Mouse (Mus musculus) kidney, adult 2 months (tissue): ENCODE measurements around the gene Lrrk1.

Experiments
- CTCF ChIP-seq: fragments of 200-500 bp; conservative IDR thresholded peaks from 2 replicates; pipeline ENCODE4 v1.5.1; 2011; ENCODE audit warnings: low read depth, mild to moderate bottlenecking, control low read depth, low read length, moderate library complexity, mixed read lengths; ENCODE audit not compliant: insufficient read depth, insufficient read length
- POLR2A ChIP-seq: fragments of 200-500 bp; IDR thresholded peaks from one replicate; pipeline ENCODE4 v1.6.1; 2011; ENCODE audit warnings: low read depth, low read length, control low read depth

DNA sequence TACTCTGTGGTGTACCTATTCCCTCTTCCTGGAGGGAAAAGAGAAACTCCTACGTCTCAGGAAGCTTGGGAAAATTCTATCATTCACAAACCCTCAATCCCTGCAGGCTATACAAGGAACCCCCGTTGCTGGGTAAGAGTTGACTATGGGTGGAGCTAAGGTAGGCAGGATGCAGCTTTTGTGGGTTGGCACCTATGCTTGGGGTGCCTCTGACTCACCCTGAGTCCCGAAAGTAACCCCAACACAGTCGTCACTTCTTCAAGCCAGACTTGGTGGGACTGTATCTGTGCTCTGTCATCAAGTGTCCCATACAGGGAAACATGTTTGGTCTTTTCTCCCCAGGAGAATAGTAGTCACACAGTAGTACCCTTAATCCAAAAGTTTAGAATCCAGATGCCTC lies 86.7 kb downstream of the Lrrk1 start:
- TF ChIP-seq CTCF (no peak), POLR2A (no peak)
